In genomic region chr12:81997497-81997896, GRCm38 (mm10) we compare ENCODE assay signal across 27 mouse cellular contexts.
DNase-seq lines count a peak whose midpoint lies in the region; ATAC-seq and TF ChIP-seq lines count a peak whose summit lies in the region.
"Had no signal": no experiment of that assay in that cellular context is flagged by ENCODE, and none has a peak within 500 bp of the region (broad histone marks: within the 10 kb centered on the region; RNA-seq: fewer than 3 reads in every experiment).

No protein-coding gene starts in this region.

- H3K9ac ChIP-seq in ES-E14 (ENCODE audit: insufficient read depth, low read depth, low read length, poor library complexity, severe bottlenecking), result no peak overlapping the region
- H3K9ac ChIP-seq: embryonic facial prominence, embryonic 12.5 days; embryonic facial prominence, embryonic 15.5 days; forebrain, postnatal 0 days; hindbrain, embryonic 12.5 days; hindbrain, embryonic 15.5 days had no signal

- H3K4me1 ChIP-seq in ES-E14 (ENCODE audit: control insufficient read depth in 2 of 2, insufficient read depth in 2 of 2, low read length in 2 of 2, poor library complexity in 1 of 2), result peaks cover 2 to 4% of the 10 kb centered on the region in 2 experiments; a peak in 2 of 4 replicates
- H3K4me1 ChIP-seq: embryonic facial prominence, embryonic 12.5 days; embryonic facial prominence, embryonic 15.5 days; hindbrain, embryonic 12.5 days; hindbrain, embryonic 15.5 days had no signal

- no peak for TF ChIP-seq CTCF in left cerebral cortex, adult 2 months (IDR thresholded peaks at IDR 0.05)

- ATAC-seq in common myeloid progenitor, adult 5-6 weeks (replicated peaks; ENCODE audit: low read depth, poor library complexity, severe bottlenecking), result peak; percentile 47; the same call in 1 of the 2 replicates
- 0 out of 2 replicates have a peak, but pooled peaks have one; percentile 22 for ATAC-seq in megakaryocyte-erythroid progenitor cell, adult 5-6 weeks (replicated peaks; ENCODE audit: low FRiP score, low TSS enrichment, poor library complexity, severe bottlenecking)
- ATAC-seq: activated CD4-positive, CD25-positive, alpha-beta regulatory T cell, adult 4 months; CD4-positive, CD25-positive, alpha-beta regulatory T cell, adult 4 months; forebrain, embryonic 14.5 days; forebrain, postnatal 0 days; intestine, embryonic 16.5 days; Patski had no signal

- H3K27ac ChIP-seq in ES-E14 (ENCODE audit: insufficient read depth, low read depth, low read length, poor library complexity, severe bottlenecking), result no peak overlapping the region; the same call in 1 of the 2 replicates
- no peak overlapping the region for H3K27ac ChIP-seq in left cerebral cortex, adult 2 months
- H3K27ac ChIP-seq: embryonic facial prominence, embryonic 12.5 days; embryonic facial prominence, embryonic 15.5 days; hindbrain, embryonic 12.5 days; hindbrain, embryonic 15.5 days had no signal

- H3K4me3 ChIP-seq in ES-E14 (ENCODE audit: insufficient read depth in 1 of 2, low read depth in 1 of 2, low read length in 2 of 2, poor library complexity in 1 of 2, severe bottlenecking in 1 of 2), result no peak overlapping the region
- H3K4me3 ChIP-seq in left cerebral cortex, adult 2 months, result no peak overlapping the region
- H3K4me3 ChIP-seq: embryonic facial prominence, embryonic 12.5 days; embryonic facial prominence, embryonic 15.5 days; hindbrain, embryonic 12.5 days; hindbrain, embryonic 15.5 days had no signal

- intact Hi-C loops in left cerebral cortex, adult 2 months (cut with DNase I), result no loop called here

- in situ Hi-C loops in ES-E14 (cut with MboI; ENCODE audit: low sequenced_read_pairs in 2 of 2, unreplicated experiment in 2 of 2), result loop anchor here in 1 of 2 experiments (25.0 kb wide), 2 partner anchors 90 to 490 kb away; no protein-coding TSS in a partner anchor

- DNase-seq in ES-CJ7 (ENCODE audit: low read depth, low spot score) (peak; percentile 88), ES-E14 (ENCODE audit: low read depth, low spot score) (peak; percentile 40)
- no peak for DNase-seq in left cerebral cortex, adult 2 months (ENCODE audit: extremely low spot score in 1 of 2, low spot score in 2 of 2)
- no peak for DNase-seq in lung, postnatal 25 days (ENCODE audit: low spot score)
- DNase-seq in embryo, embryonic 10.5 days (ENCODE audit: low spot score), result no peak
- DNase-seq: adrenal gland, adult 8-10 months; adrenal gland, postnatal 25 days; cerebellum, adult 11-12 months; cerebellum, adult 8-10 months; cerebellum, postnatal 10 days; cerebellum, postnatal 36 days; forebrain, postnatal 0 days; gastrocnemius, postnatal 10 days; gastrocnemius, postnatal 36 days; kidney, adult 18-20 months had no signal

- no peaks in the 10 kb centered on the region for H3K9me3 ChIP-seq in ES-E14 (ENCODE audit: control insufficient read depth, insufficient read depth, low read depth, low read length)
- H3K9me3 ChIP-seq: embryonic facial prominence, embryonic 12.5 days; embryonic facial prominence, embryonic 15.5 days; G1E; hindbrain, embryonic 12.5 days; hindbrain, embryonic 15.5 days had no signal

- H3K36me3 ChIP-seq in ES-E14 (ENCODE audit: control insufficient read depth, insufficient read depth, low read length, poor library complexity, severe bottlenecking), result peaks cover 11% of the 10 kb centered on the region; the same call in 1 of the 2 replicates
- H3K36me3 ChIP-seq: G1E had no signal

TF ChIP-seq in ES-E14, 5 proteins besides CTCF, POLR2A, EP300 and RAD21:
- peak; percentile 58; the same call in 1 of the 2 replicates for TF ChIP-seq CHD2 (IDR thresholded peaks at IDR 0.05; ENCODE audit: low read depth, low read length)
- no peak for TF ChIP-seq MAFK (IDR thresholded peaks at IDR 0.05; ENCODE audit: insufficient read depth, low read depth, low read length)
- TF ChIP-seq ZC3H11A (IDR thresholded peaks at IDR 0.05; ENCODE audit: borderline replicate concordance, low read depth, low read length), result no peak

Comparison
In these comparisons a context has a peak if more than half of its experiments do, and no peak if none do; other contexts are left out.
1. DNase-seq: peak in ES-CJ7 (single experiment) and ES-E14 (single experiment); none in left cerebral cortex, adult 2 months (0 of 2), lung, postnatal 25 days (single experiment) and embryo, embryonic 10.5 days (single experiment).